Mouse (Mus musculus): ENCODE results near the gene Kcna10. TPM values are rescaled to one million over a fixed set of nuclear protein-coding genes. Genes with fewer than 3 reads are reported as not detected.

Kcna10 gene
- polyA plus RNA-seq (2015; fragmentation: Nextera tagmentation; extraction: Ambion mirVana), result not detected in 2 replicates

GRCm38 (mm10) chr3:107182756-107183155 is at the start of gene Kcna10:
Gene Kcna10, plus strand, starts transcription at chr3:107183056.
- Histone ChIP-seq H3K9ac (ENCODE audit: low read length) (no peak within 1 kb of the TSS), H3K27me3 (ENCODE audit: control insufficient read depth, insufficient read depth, low read length) (no peaks in the 10 kb centered on the region), H3K9me3 (replicated peaks; ENCODE audit: control insufficient read depth, low read length) (no peaks in the 10 kb centered on the region), H3K4me1 (ENCODE audit: control insufficient read depth, insufficient read depth, low read length) (peaks cover 2% of the 10 kb centered on the region; the same call in 1 of the 2 replicates), H3K36me3 (ENCODE audit: control insufficient read depth, insufficient read depth) (no peaks in the 10 kb centered on the region), H3K4me2 (ENCODE audit: low read depth, low read length) (no peak within 1 kb of the TSS), H3K4me3 (ENCODE audit: low read length) (no peak within 1 kb of the TSS), H3K27ac (ENCODE audit: low read length) (no peak within 1 kb of the TSS)
- 68% methylated on average over 1 of the region's 1 CpGs for WGBS
- ATAC-seq (replicated peaks; ENCODE audit: extremely low read depth, insufficient read depth, low FRiP score), result no peak

DNA sequence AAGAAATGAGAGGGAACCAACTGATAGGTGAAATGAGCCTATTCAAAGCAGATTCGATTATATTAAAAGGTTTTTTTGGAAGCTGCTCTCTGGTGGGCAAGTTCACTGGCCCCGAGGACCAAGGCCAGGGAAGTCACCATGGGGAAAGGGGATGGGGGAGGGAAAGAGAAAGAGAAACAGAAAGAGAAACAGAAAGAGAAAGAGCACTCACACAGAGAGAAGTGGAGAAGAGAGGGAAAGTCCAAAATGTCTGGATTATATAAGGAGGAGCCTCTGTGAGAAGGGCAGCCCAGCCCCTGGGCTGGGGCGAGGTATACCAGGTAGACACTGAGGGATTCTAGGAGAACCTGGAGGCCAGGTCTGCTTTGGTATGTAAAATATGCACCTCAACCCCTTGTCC is 48.4 kb upstream of the Kcna10 start:
- Histone ChIP-seq H3K4me3 (ENCODE audit: low read length) (no peak overlapping the region), H3K27ac (ENCODE audit: low read length) (no peak overlapping the region), H3K27me3 (ENCODE audit: control insufficient read depth, insufficient read depth, low read length) (no peaks in the 10 kb centered on the region), H3K4me2 (ENCODE audit: low read depth, low read length) (no peak overlapping the region), H3K36me3 (ENCODE audit: control insufficient read depth, insufficient read depth) (no peaks in the 10 kb centered on the region), H3K9me3 (replicated peaks; ENCODE audit: control insufficient read depth, low read length) (no peaks in the 10 kb centered on the region), H3K4me1 (ENCODE audit: control insufficient read depth, insufficient read depth, low read length) (peaks cover 10% of the 10 kb centered on the region), H3K9ac (ENCODE audit: low read length) (no peak overlapping the region)
- WGBS, result 70% methylated on average over 3 of the region's 3 CpGs
- no peak for ATAC-seq (replicated peaks; ENCODE audit: extremely low read depth, insufficient read depth, low FRiP score)

GRCm38 (mm10) chr3:107147126-107147525 is 35.7 kb upstream of the Kcna10 start:
- 0 out of 2 replicates have a peak, but pooled peaks cover 2% of the 10 kb centered on the region for H3K27me3 ChIP-seq (ENCODE audit: control insufficient read depth, insufficient read depth, low read length)
- no peak overlapping the region for H3K4me2 ChIP-seq (ENCODE audit: low read depth, low read length)
- no peaks in the 10 kb centered on the region for H3K36me3 ChIP-seq (ENCODE audit: control insufficient read depth, insufficient read depth)
- ATAC-seq (replicated peaks; ENCODE audit: extremely low read depth, insufficient read depth, low FRiP score), result no peak
- no peak overlapping the region for H3K27ac ChIP-seq (ENCODE audit: low read length)
- no peak overlapping the region for H3K9ac ChIP-seq (ENCODE audit: low read length)
- no peaks in the 10 kb centered on the region for H3K9me3 ChIP-seq (replicated peaks; ENCODE audit: control insufficient read depth, low read length)
- 77% methylated on average over 7 of the region's 7 CpGs for WGBS
- H3K4me3 ChIP-seq (ENCODE audit: low read length), result no peak overlapping the region
- no peaks in the 10 kb centered on the region for H3K4me1 ChIP-seq (ENCODE audit: control insufficient read depth, insufficient read depth, low read length)

DNA sequence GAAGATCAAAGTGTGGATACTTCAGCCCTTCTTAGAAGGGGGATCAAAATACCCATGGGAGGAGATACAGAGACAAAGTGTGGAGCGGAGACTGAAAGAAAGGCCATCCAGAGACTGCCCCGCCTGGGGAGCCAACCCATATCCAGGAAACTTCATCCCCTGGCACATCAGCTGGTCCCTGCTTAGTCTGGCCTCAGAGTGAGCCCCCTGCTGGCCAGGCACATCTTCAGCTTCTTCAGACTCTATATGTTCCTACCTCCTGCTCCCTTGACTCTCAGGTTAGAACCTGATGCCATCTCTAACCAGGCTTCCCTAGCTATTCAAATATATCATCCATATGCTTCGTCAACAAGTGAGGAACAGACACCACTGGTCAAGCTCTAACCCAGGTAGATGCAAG is 33.9 kb upstream of the Kcna10 start:
- Histone ChIP-seq H3K4me1 (ENCODE audit: control insufficient read depth, insufficient read depth, low read length) (no peaks in the 10 kb centered on the region), H3K27me3 (ENCODE audit: control insufficient read depth, insufficient read depth, low read length) (no peaks in the 10 kb centered on the region), H3K4me3 (ENCODE audit: low read length) (no peak overlapping the region), H3K9me3 (replicated peaks; ENCODE audit: control insufficient read depth, low read length) (no peaks in the 10 kb centered on the region), H3K36me3 (ENCODE audit: control insufficient read depth, insufficient read depth) (no peaks in the 10 kb centered on the region), H3K9ac (ENCODE audit: low read length) (no peak overlapping the region), H3K4me2 (ENCODE audit: low read depth, low read length) (no peak overlapping the region), H3K27ac (ENCODE audit: low read length) (no peak overlapping the region)
- WGBS, result 49% methylated on average over 3 of the region's 3 CpGs
- ATAC-seq (replicated peaks; ENCODE audit: extremely low read depth, insufficient read depth, low FRiP score), result no peak; the same call in 1 of the 2 replicates

GRCm38 (mm10) chr3:107150469-107150868 is 32.4 kb upstream of the Kcna10 start:
- ATAC-seq (replicated peaks; ENCODE audit: extremely low read depth, insufficient read depth, low FRiP score), result no peak
- H3K36me3 ChIP-seq (ENCODE audit: control insufficient read depth, insufficient read depth), result no peaks in the 10 kb centered on the region
- no peaks in the 10 kb centered on the region for H3K27me3 ChIP-seq (ENCODE audit: control insufficient read depth, insufficient read depth, low read length)
- H3K4me3 ChIP-seq (ENCODE audit: low read length), result no peak overlapping the region
- WGBS, result 48% methylated on average over 3 of the region's 3 CpGs
- H3K9ac ChIP-seq (ENCODE audit: low read length), result no peak overlapping the region
- no peak overlapping the region for H3K27ac ChIP-seq (ENCODE audit: low read length)
- peaks cover 2% of the 10 kb centered on the region for H3K4me1 ChIP-seq (ENCODE audit: control insufficient read depth, insufficient read depth, low read length)
- H3K9me3 ChIP-seq (replicated peaks; ENCODE audit: control insufficient read depth, low read length), result no peaks in the 10 kb centered on the region
- H3K4me2 ChIP-seq (ENCODE audit: low read depth, low read length), result no peak overlapping the region

DNA sequence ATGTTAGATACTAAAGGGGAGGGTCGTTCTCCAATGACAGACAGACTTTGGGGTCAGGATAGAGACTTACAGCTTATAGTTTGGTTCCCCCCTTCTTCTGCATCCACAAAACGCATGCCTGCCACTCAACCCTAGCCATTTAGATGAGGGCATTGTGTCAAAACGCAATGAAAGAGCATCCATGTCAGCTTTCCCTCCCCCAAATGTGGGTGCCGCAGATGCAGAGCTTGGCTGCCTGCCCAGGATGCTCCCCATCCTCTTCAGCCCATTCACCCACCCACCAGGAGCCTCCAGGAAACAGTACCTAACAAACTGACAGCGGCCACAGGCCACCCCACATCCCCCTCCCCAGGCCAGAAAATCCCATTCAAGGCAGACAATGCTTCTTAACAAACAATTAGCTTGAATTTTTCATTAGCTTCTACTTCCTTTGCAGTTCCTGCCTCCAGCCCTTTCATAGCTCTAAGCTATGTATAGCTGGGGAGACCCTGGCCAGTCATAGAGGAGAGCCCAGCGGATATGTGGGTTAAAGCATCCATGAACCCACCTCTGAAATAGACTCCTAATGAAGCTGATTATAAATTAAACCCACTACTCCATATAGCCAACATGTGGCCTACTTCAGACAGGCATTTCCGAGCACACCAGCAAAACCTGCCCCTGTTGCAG is 31.9 kb upstream of the Kcna10 start:
- Histone ChIP-seq H3K36me3 (ENCODE audit: control insufficient read depth, insufficient read depth) (no peaks in the 10 kb centered on the region), H3K9me3 (replicated peaks; ENCODE audit: control insufficient read depth, low read length) (no peaks in the 10 kb centered on the region), H3K4me1 (ENCODE audit: control insufficient read depth, insufficient read depth, low read length) (peaks cover 4% of the 10 kb centered on the region), H3K27me3 (ENCODE audit: control insufficient read depth, insufficient read depth, low read length) (no peaks in the 10 kb centered on the region), H3K4me3 (ENCODE audit: low read length) (no peak overlapping the region), H3K9ac (ENCODE audit: low read length) (no peak overlapping the region), H3K4me2 (ENCODE audit: low read depth, low read length) (no peak overlapping the region), H3K27ac (ENCODE audit: low read length) (no peak overlapping the region)
- 52% methylated on average over 7 of the region's 7 CpGs for WGBS
- ATAC-seq (replicated peaks; ENCODE audit: extremely low read depth, insufficient read depth, low FRiP score), result no peak

- H3K4me3 ChIP-seq (ENCODE audit: low read length), result no peak overlapping the region
- 76% methylated on average over 11 of the region's 11 CpGs for WGBS
- 0 out of 2 replicates have a peak, but pooled peaks cover 5% of the 10 kb centered on the region for H3K27me3 ChIP-seq (ENCODE audit: control insufficient read depth, insufficient read depth, low read length)
- no peaks in the 10 kb centered on the region for H3K36me3 ChIP-seq (ENCODE audit: control insufficient read depth, insufficient read depth)
- H3K4me2 ChIP-seq (ENCODE audit: low read depth, low read length), result no peak overlapping the region
- H3K9ac ChIP-seq (ENCODE audit: low read length), result no peak overlapping the region
- peaks cover 4% of the 10 kb centered on the region for H3K4me1 ChIP-seq (ENCODE audit: control insufficient read depth, insufficient read depth, low read length)
- no peak overlapping the region for H3K27ac ChIP-seq (ENCODE audit: low read length)
- no peak for ATAC-seq (replicated peaks; ENCODE audit: extremely low read depth, insufficient read depth, low FRiP score)
- H3K9me3 ChIP-seq (replicated peaks; ENCODE audit: control insufficient read depth, low read length), result no peaks in the 10 kb centered on the region
These were observed 28.8 kb upstream of the Kcna10 start for GRCm38 (mm10) chr3:107153772-107154655.

GRCm38 (mm10) chr3:107158856-107159255 is 24.0 kb upstream of the Kcna10 start:
- H3K4me2 ChIP-seq (ENCODE audit: low read depth, low read length), result no peak overlapping the region
- H3K4me1 ChIP-seq (ENCODE audit: control insufficient read depth, insufficient read depth, low read length), result peaks cover 7% of the 10 kb centered on the region
- no peaks in the 10 kb centered on the region for H3K36me3 ChIP-seq (ENCODE audit: control insufficient read depth, insufficient read depth)
- H3K9ac ChIP-seq (ENCODE audit: low read length), result no peak overlapping the region
- ATAC-seq (replicated peaks; ENCODE audit: extremely low read depth, insufficient read depth, low FRiP score), result no peak
- peaks cover 18% of the 10 kb centered on the region for H3K27me3 ChIP-seq (ENCODE audit: control insufficient read depth, insufficient read depth, low read length)
- no peaks in the 10 kb centered on the region for H3K9me3 ChIP-seq (replicated peaks; ENCODE audit: control insufficient read depth, low read length)
- H3K4me3 ChIP-seq (ENCODE audit: low read length), result no peak overlapping the region
- 93% methylated on average over 7 of the region's 7 CpGs for WGBS
- no peak overlapping the region for H3K27ac ChIP-seq (ENCODE audit: low read length)

- Histone ChIP-seq H3K4me3 (ENCODE audit: low read length) (no peak overlapping the region), H3K27me3 (ENCODE audit: control insufficient read depth, insufficient read depth, low read length) (peaks cover 18% of the 10 kb centered on the region), H3K4me2 (ENCODE audit: low read depth, low read length) (peak overlapping the region; percentile 70), H3K36me3 (ENCODE audit: control insufficient read depth, insufficient read depth) (no peaks in the 10 kb centered on the region), H3K9ac (ENCODE audit: low read length) (no peak overlapping the region), H3K27ac (ENCODE audit: low read length) (no peak overlapping the region), H3K9me3 (replicated peaks; ENCODE audit: control insufficient read depth, low read length) (no peaks in the 10 kb centered on the region), H3K4me1 (ENCODE audit: control insufficient read depth, insufficient read depth, low read length) (peaks cover 7% of the 10 kb centered on the region)
- 64% methylated on average over 3 of the region's 3 CpGs for WGBS
- no peak for ATAC-seq (replicated peaks; ENCODE audit: extremely low read depth, insufficient read depth, low FRiP score)
These were observed 23.4 kb upstream of the Kcna10 start for GRCm38 (mm10) chr3:107159418-107159817.
